Mouse (Mus musculus): ENCODE data around the gene Sema6c. TPM values are rescaled to one million over a fixed set of nuclear protein-coding genes. Genes with fewer than 3 reads are reported as not detected.

The Sema6c gene
- polyA plus RNA-seq, 1 experiment = 1.4 TPM

DNA sequence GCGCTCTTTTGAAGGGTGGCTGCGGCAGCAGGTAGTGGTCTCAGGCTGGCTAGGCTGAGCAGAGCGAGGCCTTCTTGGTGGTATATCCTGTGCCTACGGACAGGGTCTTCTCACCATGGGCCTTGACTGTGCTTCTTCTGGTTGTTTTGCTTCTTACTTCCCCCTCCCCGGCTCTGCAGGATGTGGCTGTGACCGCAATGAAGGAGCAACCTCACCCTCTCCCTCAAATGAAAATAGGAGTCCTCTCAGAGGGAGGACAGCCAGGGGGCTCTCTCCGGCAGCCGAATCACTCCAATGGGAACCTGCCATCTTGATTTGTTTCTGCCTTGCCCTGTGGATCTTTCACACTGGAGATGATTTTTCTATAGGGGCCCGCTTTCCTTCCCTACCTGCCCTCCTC is 18.8 kb upstream of the Sema6c start:
- DNase-seq (ENCODE audit: low read depth, low spot score) = no peak
- WGBS = 83% methylated on average over 9 of the region's 9 CpGs

DNA sequence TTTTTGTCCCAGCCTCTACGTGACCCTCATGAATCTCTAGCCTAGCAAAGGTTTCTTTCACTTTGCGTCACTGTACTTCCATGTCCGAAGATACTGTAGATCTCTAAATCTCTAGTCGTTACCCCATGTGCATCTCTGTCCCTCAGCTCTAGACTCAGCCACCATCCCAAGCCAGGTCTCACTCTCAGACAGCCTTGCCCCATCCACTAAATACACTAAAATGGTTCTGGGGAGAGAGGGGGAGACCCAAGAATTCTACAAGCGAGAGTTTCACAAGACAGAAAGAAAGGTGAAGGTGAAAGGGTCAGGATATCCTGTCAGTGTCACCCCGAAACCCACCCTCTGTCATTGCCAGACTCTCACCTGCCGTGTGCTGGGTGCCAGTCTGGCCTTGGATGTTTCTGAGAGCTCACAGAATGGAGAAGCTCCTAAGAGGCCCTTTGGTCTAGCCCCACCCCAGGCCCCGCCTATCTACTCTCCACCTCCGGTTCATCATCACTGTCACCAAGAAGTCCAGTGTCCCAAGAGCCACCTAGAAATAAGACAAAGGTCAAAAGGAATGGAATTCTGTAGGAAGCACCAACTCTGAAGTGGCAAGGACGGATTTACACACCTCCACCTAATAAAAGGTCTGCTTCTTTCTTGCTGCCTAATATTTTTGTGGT is 18.2 kb upstream of the Sema6c start, which contains the start of gene Tnfaip8l2:
TSS of gene Tnfaip8l2 (minus strand) at position 409 of the 665 bp plus-strand sequence.
- 71% methylated on average over 10 of the region's 10 CpGs for WGBS
- no peak for DNase-seq (ENCODE audit: low read depth, low spot score)

DNA sequence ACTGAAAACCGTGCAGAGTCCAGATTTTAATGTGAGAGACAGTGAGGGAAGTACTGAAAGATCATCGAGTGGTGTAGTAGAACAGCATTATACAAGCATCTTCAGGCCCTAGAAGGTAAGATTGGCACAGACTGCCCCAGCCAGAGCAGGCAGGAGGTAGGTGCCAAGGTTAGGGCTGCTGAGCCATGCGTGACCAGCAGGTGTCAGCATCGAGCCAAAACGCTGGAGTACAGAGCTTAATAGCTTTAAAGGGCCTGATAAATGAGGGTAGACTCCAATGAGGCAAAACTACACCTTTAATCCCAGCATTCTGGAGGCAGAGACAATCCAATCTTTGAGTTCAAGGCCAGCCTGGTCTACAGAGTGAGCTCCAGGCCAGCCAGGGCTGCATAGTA is 17.6 kb upstream of the Sema6c start:
- WGBS = 8% methylated on average over 5 of the region's 5 CpGs

GRCm38 (mm10) chr3:95147924-95148323 is 12.3 kb upstream of the Sema6c start:
- no peak for DNase-seq (ENCODE audit: low read depth, low spot score)
- 72% methylated on average over 3 of the region's 3 CpGs for WGBS

More for the DNA sequence above, 17.6 kb upstream of the Sema6c start:
- no peak for DNase-seq (ENCODE audit: low read depth, low spot score)

DNA sequence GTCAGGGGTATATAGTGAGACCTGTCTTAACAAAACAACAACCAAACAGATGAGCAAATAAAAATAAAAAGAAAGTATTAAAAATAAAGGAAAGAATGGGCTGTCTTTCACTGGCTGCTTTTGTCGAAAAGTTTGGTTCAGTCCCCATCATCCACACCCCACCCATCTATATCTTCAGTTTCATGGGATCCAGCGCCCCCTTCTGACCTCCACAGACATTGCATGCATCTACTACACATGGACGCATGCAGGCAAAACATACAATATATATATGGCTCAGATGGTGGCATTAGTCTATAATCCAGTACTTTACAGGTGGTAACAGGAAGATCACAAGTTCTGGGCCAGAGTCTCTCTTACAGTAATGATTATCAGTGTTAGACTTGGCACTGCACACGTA is 6.4 kb upstream of the Sema6c start:
- WGBS = 40% methylated on average over 4 of the region's 4 CpGs
- no peak for DNase-seq (ENCODE audit: low read depth, low spot score)

DNA sequence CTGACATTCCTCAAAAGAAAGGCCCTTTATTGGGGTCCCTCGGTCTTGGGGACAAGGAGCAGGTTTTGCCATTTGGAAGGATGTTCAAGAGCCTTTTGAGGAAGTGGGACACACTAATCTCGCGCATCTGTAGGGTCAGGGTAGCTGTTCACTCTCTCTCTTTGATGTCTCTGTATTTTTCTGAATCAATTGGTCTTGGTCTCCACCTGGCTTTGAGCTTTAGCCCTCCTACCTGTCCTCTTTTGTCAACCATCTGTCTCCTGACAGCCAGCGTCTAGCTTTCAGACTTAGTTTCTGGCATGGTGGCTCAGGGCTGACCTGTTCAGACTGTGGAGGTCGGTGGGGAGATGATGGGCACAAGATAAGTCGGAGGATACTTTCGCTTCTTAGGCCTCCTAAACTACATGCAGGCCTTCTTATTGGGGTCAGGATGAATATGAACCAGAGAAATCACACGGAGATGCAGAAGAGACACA is 708 bp upstream of the Sema6c start:
- WGBS = 30% methylated on average over 8 of the region's 8 CpGs
- DNase-seq (ENCODE audit: low read depth, low spot score) = no peak

- DNase-seq (ENCODE audit: low read depth, low spot score) = no peak
- 8% methylated on average over 30 of the region's 30 CpGs for WGBS
Observed at GRCm38 (mm10) chr3:95161041-95161551, 839 bp downstream of the Sema6c start.

DNA sequence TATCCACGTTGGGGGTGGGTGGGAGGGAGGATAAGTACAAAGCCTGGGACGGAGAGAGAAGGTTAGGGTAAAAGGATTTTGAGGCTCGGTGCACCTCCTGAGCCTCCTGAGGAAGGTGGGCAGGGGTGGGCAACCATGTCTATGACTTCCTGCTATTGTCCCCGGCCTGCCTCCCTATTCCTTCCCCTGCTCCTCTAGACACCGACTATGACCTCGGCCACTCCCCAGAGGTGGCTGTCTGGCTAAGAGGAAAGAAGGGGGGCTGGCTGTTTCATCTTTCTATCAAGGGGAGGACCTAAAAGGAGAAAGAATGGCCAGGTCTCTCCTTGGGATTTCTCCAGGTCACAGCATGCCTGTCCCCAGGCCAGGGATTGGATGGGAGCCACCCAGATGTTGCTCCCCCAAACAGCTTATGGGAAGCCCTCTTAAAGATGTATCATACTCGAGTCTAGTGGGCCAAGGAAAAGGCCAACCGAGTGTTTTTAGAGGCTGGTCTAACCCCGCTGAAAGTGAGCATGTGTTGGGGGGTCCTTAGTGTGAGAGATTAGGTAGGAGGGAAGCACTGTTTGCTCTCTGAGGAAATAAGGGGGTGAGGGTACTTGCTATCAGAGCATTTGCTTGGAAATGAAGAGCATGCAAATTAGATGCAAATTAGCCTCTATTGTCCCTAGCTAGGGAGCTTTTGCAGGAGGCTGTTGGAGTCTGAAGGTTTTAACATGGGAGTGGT is 1.5 kb downstream of the Sema6c start:
- WGBS = 30% methylated on average over 9 of the region's 9 CpGs
- no peak for DNase-seq (ENCODE audit: low read depth, low spot score)

DNA sequence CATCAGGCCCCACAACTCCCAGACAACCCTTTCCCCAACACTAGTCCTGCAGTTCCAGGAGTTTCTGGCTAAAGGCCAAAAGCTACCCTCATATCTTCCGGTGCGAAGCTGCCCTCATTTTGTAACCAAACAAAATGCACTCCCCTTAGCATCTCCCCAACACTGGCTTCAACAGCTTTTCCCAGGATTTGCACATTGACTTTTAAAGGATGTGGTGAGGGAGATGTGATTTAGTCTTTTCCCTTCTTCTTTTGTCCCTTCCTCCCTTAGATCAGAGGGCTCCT is 2.0 kb downstream of the Sema6c start:
- WGBS = 37% methylated on average over 2 of the region's 2 CpGs

DNA sequence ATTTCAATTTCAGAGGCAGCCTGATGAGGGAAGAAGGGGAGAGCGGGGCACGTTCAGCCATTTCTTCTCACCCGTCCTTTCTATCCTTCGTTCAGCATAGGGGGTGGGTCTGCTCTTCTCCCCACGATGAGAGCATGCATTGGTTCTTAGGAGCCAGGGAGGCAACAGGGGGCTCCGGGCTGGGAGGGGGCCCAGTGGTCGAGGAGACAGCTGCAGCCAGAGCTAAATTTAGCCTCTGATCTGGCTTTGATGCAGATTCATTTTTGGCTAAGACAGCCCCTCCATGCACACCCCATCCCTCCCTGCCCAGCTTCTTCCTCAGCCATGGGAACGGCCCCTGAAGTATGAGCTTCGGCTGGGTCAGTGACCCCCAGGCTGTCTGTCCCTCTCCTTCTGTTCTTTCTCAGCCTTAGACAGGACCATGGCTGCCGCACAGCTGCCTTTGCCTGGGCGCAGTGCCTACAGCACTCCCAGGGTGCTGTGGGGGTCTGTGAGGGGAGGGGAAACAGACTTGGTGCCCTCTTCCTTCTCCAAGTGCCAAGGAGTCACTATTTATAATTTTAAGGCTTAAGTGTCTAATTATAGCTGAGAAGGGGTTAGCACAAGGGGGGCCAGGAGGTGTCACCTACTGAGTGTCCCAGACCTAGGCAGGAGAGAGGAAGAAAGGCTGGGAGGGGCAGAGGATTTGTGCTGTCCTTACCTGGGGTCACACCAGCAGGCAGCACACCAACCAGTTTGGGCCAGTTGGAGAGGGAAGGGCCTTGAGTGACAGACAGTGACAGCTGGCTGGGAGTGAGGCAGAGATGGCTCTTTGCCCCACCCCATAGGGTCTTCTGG is 3.4 kb downstream of the Sema6c start:
- WGBS = 69% methylated on average over 11 of the region's 11 CpGs

More for the DNA sequence above, 2.0 kb downstream of the Sema6c start:
- DNase-seq (ENCODE audit: low read depth, low spot score) = no peak

GRCm38 (mm10) chr3:95164256-95164550 is 3.9 kb downstream of the Sema6c start:
- WGBS = 91% methylated on average over 5 of the region's 5 CpGs
- no peak for DNase-seq (ENCODE audit: low read depth, low spot score)

More for the DNA sequence above, 3.4 kb downstream of the Sema6c start:
- no peak for DNase-seq (ENCODE audit: low read depth, low spot score)

- DNase-seq (ENCODE audit: low read depth, low spot score) = no peak
- WGBS = 72% methylated on average over 5 of the region's 5 CpGs
Observed at GRCm38 (mm10) chr3:95164840-95165239, 4.6 kb downstream of the Sema6c start.

DNA sequence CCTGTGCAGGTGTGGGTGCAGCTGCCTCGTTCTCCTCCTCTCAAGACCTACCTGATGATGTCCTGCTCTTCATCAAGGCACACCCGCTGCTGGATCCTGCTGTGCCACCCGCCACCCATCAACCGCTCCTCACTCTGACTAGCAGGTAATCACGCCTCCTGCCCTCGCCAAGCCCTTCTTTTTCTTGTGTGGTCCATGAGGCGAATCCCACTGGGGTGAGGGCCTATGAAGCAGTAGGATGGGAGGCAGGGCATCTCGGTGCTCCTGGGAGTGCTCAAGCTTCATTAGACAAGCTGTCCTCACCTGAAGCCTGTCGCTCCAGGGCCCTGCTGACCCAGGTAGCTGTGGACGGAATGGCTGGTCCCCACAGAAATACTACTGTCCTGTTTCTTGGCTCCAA is 9.7 kb downstream of the Sema6c start:
- DNase-seq (ENCODE audit: low read depth, low spot score) = no peak
- WGBS = 89% methylated on average over 10 of the region's 10 CpGs

DNA sequence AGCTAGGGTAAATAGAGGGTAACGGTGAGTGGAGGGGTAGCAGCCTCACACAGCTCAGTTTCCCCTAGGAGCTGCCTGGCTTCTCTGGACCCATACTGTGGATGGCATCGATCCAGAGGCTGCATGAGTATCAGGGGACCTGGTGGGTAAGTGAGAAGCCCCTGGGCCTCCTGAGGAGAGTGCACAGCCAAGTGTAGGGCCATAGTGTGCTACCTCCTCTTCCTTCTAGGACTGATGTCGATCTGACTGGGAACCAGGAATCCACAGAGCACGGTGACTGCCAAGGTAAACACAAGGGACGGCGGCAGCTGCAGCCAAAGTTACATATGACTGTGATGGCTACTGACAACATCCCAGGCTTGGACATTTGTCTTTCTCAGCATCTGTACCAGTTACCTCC is 10.8 kb downstream of the Sema6c start:
- 46% methylated on average over 6 of the region's 6 CpGs for WGBS
- no peak for DNase-seq (ENCODE audit: low read depth, low spot score)

DNA sequence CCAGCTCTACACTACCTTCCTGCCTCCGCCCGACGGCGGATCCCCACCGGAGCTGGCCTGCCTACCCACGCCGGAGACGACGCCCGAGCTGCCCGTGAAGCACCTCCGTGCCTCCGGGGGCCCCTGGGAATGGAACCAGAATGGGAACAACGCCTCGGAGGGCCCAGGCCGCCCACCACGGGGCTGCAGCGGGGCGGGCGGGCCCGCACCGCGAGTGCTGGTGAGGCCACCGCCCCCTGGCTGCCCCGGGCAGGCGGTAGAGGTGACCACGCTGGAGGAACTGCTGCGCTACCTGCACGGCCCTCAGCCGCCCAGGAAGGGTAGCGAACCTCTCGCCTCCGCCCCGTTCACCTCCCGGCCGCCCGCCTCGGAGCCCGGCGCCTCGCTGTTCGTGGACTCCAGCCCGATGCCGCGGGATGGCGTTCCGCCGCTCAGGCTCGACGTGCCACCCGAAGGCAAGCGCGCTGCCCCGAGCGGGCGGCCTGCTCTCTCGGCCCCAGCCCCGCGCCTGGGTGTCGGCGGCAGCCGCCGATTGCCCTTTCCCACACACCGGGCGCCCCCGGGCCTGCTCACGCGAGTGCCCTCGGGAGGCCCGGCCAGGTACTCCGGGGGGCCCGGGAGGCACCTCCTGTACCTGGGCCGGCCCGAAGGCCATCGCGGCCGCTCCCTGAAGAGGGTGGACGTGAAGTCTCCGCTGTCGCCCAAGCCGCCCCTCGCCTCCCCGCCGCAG is 12.4 kb downstream of the Sema6c start:
- WGBS = 37% methylated on average over 79 of the region's 84 CpGs
- DNase-seq (ENCODE audit: low read depth, low spot score) = no peak

DNA sequence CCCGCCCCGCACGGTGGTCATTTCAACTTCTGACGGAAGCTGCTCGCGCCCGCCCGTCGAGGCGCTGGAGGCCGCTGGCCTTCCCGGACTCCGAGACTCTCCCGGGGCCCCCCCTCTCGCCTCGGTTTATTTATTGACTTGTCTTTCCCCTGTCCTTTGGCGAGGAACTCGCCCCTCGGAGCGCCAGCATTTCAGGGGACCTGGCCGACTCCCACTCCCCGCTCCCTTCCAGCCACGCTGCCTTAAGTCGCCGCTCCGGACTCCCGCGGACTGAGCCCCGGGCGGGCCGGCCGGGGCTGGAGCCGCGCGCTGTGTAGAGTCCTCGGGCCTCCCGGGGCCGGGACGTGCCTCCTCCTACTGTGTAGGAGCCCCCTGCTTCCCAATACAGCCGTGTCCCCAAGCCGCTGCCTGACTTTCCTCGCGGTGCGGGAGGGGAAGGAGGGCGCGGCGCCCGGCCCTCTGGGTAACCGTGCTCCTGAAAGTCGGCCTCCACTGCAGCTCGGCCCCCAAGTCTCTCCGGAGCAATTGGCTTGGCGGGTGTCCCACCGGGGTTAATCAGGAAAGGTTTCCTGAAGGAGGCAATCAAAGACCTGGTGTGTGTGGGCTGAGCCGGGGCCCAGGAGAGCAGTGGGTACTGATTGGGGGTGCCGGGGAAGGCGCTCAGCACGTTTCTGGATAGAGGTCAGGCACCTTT is 13.1 kb downstream of the Sema6c start:
- DNase-seq (ENCODE audit: low read depth, low spot score) = no peak
- 18% methylated on average over 58 of the region's 58 CpGs for WGBS

- WGBS = 18% methylated on average over 16 of the region's 16 CpGs
- peak; percentile 46 for DNase-seq (ENCODE audit: low read depth, low spot score)
Observed at GRCm38 (mm10) chr3:95174011-95174592, 13.8 kb downstream of the Sema6c start.

- DNase-seq (ENCODE audit: low read depth, low spot score) = no peak
- WGBS = 78% methylated on average over 3 of the region's 3 CpGs
Observed at GRCm38 (mm10) chr3:95176500-95176899, 16.2 kb downstream of the Sema6c start.

DNA sequence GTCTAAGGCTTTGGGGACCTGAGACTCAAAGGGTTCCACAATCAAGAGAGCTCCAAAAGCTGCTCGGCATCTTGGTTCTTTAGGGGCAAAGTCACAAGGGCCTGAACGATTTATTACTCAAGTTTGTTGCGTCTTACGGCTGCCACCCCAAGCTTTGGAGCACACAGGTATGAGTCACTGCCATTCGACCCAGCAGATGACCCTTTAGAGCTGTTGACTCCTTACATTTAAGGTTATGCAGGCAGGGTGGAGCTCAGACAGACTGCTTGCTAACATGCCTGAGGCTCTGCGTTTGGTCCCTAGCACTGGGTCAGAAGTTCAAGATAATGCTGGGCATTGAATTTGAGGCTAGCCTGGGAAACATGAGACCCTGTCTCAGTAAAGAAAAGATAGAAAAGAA is 17.3 kb downstream of the Sema6c start:
- peak; percentile 42 for DNase-seq (ENCODE audit: low read depth, low spot score)
- 20% methylated on average over 6 of the region's 6 CpGs for WGBS
